Mouse (Mus musculus) thymus, postnatal 36 days (tissue): ENCODE data around the gene Vps72.
"Not testable (repeated sequence)": the region's sequence is repeated elsewhere in the genome, so short reads cannot be mapped to it uniquely, and the experiment has no call there.

Experiments used
- DNase-seq, 2 experiments: peaks; one replicate each; pipeline ENCODE4 v3.0.0; 2022; ENCODE audit warnings: mixed read lengths in 2 of 2

The Vps72 gene

DNA sequence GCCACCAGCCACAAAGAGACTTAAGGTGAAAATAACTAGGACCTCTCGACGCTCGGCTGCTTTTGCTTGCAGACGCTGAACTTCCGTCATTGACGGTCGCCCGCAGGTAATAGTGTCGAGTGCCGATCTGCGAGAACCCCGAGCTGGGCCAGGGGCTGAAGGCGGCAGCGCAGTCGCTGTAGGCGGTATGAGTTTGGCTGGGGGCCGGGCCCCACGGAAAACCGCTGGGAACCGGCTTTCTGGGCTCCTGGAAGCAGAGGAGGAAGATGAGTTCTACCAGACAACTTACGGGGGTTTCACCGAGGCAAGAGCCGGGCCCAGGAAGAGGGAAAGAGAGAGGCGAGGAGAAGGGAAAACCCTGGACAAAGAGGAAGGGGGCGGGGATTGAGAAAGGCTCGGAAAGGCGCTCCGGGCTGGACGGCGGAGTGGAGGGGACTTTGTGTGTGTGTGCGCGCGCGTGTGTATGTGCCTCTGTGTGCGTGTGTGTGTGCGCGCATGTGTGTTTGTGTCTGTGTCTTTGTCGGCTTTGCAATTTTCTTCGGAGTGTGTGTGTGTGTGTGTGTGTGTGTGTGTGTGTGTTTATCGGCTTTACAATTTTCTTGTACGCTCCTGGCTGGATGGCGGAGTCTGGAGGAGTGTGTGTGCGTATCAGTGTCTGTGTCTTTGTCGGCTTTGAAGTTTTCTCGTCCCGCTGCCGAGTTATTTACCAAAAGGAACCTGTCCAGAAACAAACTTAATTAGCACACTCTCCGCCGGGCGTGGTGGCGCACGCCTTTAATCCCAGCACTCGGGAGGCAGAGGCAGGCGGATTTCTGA, at the start of gene Vps72:
TSS of gene Vps72 (plus strand) at position 112 of the 816 bp plus-strand sequence.
- peak; percentile 89 to 91 for DNase-seq

DNA sequence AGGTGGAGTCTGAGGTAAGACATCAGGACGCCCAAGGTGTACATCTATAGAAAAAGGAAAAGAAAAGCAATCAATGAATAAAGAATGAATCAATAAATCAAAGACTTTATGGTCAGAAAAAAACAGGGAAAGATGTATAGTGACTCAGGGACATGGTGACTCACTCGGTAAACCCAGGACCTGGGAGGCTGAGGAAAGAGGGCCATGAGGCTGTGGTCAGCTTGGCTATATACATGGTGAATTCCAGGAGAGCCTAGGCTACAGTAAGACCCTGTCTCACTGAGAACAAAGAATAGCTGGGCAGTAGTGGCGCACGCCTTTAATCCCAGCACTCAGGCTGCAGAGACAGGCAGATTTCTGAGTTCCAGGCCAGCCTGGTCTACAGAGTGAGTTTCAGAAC, 47.1 kb upstream of the Vps72 start:
- no peak for DNase-seq

GRCm38 (mm10) chr3:95065553-95065952, 45.3 kb upstream of the Vps72 start:
- DNase-seq = no peak

DNA sequence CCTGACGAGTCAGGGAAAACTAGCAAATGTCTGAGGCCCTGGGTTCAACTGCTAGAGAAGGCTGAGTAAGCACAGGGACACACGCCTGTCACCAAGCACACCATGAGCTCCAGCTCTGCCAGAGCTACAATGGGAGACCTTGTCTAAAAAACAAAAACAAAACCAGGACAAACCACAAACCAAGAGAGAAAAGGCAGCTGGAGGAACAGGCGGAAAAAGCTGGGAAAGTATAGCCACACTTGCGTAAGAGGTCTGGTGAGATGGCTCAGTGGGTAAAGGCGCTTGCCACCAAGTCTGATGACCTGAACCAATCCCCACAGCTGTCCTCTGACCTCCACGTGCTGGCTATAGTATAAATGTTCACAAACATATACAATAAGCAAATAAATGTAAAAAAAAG, 44.7 kb upstream of the Vps72 start:
- no peak for DNase-seq

GRCm38 (mm10) chr3:95066570-95066969, 44.3 kb upstream of the Vps72 start:
- no peak for DNase-seq

DNA sequence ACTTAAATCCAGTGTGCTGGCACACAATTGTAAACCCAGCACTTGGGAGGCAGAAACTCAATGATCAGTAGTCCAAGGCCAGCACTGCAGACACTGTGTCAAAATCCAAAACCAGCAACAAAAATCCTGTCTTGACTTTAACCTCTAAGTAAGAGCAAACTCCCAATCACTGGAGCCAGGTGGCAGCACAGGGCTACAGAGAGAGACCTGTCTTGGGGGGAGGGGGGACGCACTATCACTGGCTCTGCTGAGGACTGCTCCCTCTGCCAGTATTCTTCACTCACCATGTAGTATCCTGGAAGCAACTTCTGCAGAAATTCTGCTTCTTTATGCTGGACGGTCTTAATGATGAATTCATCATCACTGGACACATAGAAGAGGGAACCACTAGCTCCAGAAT, 39.2 kb upstream of the Vps72 start:
- DNase-seq = no peak

- DNase-seq = no peak
Observed at GRCm38 (mm10) chr3:95088071-95088470, 22.8 kb upstream of the Vps72 start.

GRCm38 (mm10) chr3:95100854-95101253, 10.0 kb upstream of the Vps72 start:
- DNase-seq = no peak

- no peak for DNase-seq
Observed at GRCm38 (mm10) chr3:95105121-95105520, 5.7 kb upstream of the Vps72 start.

- no peak for DNase-seq
Observed at GRCm38 (mm10) chr3:95105586-95106337, 5.1 kb upstream of the Vps72 start.

- DNase-seq = peak; percentile 94 to 97
Observed at GRCm38 (mm10) chr3:95106338-95107117, 4.3 kb upstream of the Vps72 start, which contains the start of gene Pip5k1a. TSS of gene Pip5k1a (minus strand) at chr3:95106930.

- DNase-seq = not testable (repeated sequence)
Observed at GRCm38 (mm10) chr3:95107308-95107707, 3.5 kb upstream of the Vps72 start.

DNA sequence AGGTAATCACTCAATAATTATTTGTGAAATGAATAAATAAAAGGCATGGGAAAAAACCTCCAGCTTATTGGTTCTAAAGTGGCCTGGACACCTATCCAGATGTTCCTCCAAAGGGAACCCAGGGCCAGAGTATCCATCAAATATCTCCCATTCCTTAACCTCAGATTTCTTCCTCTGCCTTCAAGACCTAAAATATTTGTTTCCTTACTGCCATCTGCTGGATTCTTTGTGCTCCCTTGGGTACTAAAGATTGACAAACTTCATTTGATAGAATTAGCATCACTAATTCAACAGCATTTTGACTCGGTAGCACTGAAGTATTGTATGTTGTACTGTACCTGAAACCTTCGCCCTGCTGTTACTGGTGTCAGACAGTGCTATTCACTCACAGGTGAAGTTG, 2.9 kb upstream of the Vps72 start:
- no peak for DNase-seq

DNA sequence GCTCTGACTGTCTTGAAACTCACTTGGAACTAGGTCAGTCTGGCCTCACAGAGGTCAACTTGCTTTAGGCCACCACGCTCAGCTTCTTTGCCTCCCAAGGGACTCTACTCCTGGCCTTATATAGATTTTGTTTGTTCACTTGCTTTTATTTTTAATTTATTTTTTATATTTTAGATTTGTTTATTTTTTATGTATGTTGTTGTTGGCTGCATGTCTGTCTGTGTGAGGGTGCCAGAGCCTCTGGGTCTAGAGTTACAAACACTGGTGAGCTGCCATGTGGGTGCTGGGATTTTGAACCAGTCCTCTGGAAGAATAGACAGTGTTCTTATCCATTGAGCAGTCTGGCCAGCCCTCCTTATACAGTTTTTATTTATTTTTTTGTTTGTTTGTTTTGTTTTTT, 1.9 kb downstream of the Vps72 start:
- DNase-seq = no peak

GRCm38 (mm10) chr3:95117751-95118150, 6.9 kb downstream of the Vps72 start:
- no peak for DNase-seq

- DNase-seq = no peak
Observed at GRCm38 (mm10) chr3:95121580-95121979, 10.8 kb downstream of the Vps72 start.

- DNase-seq = peak in 1 of 2 experiments; percentile 31
Observed at GRCm38 (mm10) chr3:95124246-95124645, 13.4 kb downstream of the Vps72 start, which contains the start of gene Tmod4. TSS of gene Tmod4 (plus strand) at chr3:95124476.

- DNase-seq = no peak
Observed at GRCm38 (mm10) chr3:95124972-95125371, 14.2 kb downstream of the Vps72 start.

DNA sequence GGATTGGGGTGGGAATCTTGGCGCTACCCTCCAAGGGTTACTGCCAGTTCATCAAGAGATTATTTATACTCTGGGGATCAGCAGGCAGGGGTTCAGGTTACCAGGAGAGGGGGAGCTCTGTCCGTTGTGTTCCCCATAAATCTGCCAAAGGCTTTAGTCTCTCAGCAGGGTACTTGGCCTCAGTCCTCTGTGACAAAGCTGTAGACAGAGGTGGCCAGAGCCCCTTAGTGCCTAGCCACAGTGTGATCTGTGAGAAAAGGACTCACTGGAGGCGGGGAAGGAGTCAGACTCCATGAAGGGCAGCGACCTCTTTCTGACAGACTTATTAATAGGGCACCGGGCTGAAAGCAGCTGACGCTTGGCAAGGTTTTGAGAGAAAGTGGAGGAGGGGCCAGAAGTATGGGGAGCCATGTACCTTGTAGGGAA, 18.4 kb downstream of the Vps72 start:
- no peak for DNase-seq

- no peak for DNase-seq
Observed at GRCm38 (mm10) chr3:95130081-95130480, 19.3 kb downstream of the Vps72 start.

GRCm38 (mm10) chr3:95132389-95132788, 21.6 kb downstream of the Vps72 start:
- not testable (repeated sequence) for DNase-seq

DNA sequence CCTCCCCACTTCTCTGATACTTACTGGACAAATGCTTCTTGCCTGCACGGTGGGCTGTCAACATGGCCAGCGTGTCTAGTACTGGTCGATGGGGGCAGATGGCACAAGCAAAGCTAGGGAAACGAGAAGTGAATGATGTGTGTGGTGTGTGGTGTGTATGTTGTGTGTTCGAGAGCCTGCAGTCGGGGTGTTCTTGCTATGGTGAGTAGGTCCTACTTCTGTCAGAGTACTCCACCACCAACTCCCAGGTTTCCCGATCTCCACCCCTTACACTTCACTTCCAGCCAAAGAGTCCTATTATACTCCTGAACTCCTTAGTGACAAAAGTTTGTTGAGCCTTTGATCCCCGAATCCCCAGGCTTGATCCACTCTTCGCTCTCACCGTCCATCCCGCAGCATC, 22.4 kb downstream of the Vps72 start:
- no peak for DNase-seq

DNA sequence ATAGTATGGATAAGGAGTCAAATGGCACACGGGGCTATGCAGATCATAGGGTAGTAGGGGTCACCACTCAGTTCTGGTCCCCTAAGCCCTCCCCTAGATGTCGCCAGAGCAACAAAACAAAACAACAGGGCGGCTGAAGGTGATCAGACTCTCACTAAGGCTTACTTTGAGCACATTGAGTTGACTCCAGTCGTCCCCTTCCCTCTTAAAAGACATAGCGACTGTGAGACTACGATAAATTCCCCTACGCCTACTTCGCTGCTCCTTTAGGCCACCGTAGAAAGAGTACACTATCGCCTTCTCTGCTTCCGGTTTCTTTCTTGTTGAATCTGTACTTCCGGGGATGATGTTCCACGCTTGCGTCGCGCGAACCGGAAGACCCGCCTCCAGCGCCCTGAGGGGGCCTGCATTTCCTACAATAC, 22.9 kb downstream of the Vps72 start, which contains the start of the genes Scnm1 and Lysmd1:
TSS of gene Scnm1 (minus strand) at position 332 of the 422 bp plus-strand sequence.
TSS of gene Lysmd1 (plus strand) at position 409 of the 422 bp plus-strand sequence.
- DNase-seq = peak; percentile 84 to 92
